Mouse (Mus musculus) cerebellum, adult (tissue): ENCODE data around the gene Srgap3.

Source experiments
- ATAC-seq: cut with Nextera tagmentation; 2 replicates; pipeline ENCODE4 v1.9.2; 2017; ENCODE audit warnings: mild to moderate bottlenecking, moderate library complexity, mixed read lengths; ENCODE audit not compliant: insufficient number of reproducible peaks, low FRiP score, low TSS enrichment

Gene Srgap3

GRCm38 (mm10) chr6:112823096-112823495, 124.0 kb downstream of the Srgap3 start:
- ATAC-seq = peak; percentile 79

GRCm38 (mm10) chr6:112820298-112820992, 126.6 kb downstream of the Srgap3 start:
- no peak for ATAC-seq

- no peak for ATAC-seq
These were observed 128.6 kb downstream of the Srgap3 start for GRCm38 (mm10) chr6:112818403-112818901.

GRCm38 (mm10) chr6:112815604-112816003, 131.5 kb downstream of the Srgap3 start:
- no peak for ATAC-seq

- ATAC-seq = no peak
These were observed 132.5 kb downstream of the Srgap3 start for GRCm38 (mm10) chr6:112814525-112815086.

GRCm38 (mm10) chr6:112812884-112813283, 134.2 kb downstream of the Srgap3 start:
- no peak for ATAC-seq

- ATAC-seq = no peak
These were observed 136.6 kb downstream of the Srgap3 start for GRCm38 (mm10) chr6:112810521-112810830.

- no peak for ATAC-seq
These were observed 137.2 kb downstream of the Srgap3 start for GRCm38 (mm10) chr6:112809658-112810520.

- no peak for ATAC-seq
These were observed 138.3 kb downstream of the Srgap3 start for GRCm38 (mm10) chr6:112808738-112809137.

- no peak for ATAC-seq
These were observed 145.1 kb downstream of the Srgap3 start for GRCm38 (mm10) chr6:112801917-112802316.

GRCm38 (mm10) chr6:112798378-112798777, 148.7 kb downstream of the Srgap3 start:
- ATAC-seq = peak; percentile 89

GRCm38 (mm10) chr6:112796607-112797006, 150.5 kb downstream of the Srgap3 start:
- ATAC-seq = peak; percentile 26; the same call in 1 of the 2 replicates

- no peak for ATAC-seq
These were observed 153.2 kb downstream of the Srgap3 start for GRCm38 (mm10) chr6:112793887-112794286.

GRCm38 (mm10) chr6:112789901-112790300, 157.2 kb downstream of the Srgap3 start:
- peak; percentile 40; the same call in 1 of the 2 replicates for ATAC-seq

- 0 out of 2 replicates have a peak, but pooled peaks have one; percentile 21 for ATAC-seq
These were observed 158.4 kb downstream of the Srgap3 start for GRCm38 (mm10) chr6:112788617-112789016.

GRCm38 (mm10) chr6:112788174-112788573, 158.9 kb downstream of the Srgap3 start:
- 0 out of 2 replicates have a peak, but pooled peaks have one; percentile 23 for ATAC-seq

GRCm38 (mm10) chr6:112781409-112782093, 165.5 kb downstream of the Srgap3 start:
- ATAC-seq = no peak

- ATAC-seq = no peak
These were observed 168.9 kb downstream of the Srgap3 start for GRCm38 (mm10) chr6:112778211-112778610.

- no peak for ATAC-seq
These were observed 170.3 kb downstream of the Srgap3 start for GRCm38 (mm10) chr6:112776718-112777117.

GRCm38 (mm10) chr6:112773754-112774153, 173.3 kb downstream of the Srgap3 start:
- no peak for ATAC-seq
